Mouse (Mus musculus) Muller cell, postnatal 12 days (primary cell): Measurements from ENCODE around the gene Emid1.

Experiments
- DNase-seq: peaks from one replicate; pipeline ENCODE4 v3.0.0-alpha.2; 2015; ENCODE audit errors: inconsistent ontology term

The Emid1 gene

GRCm38 (mm10) chr11:5151680-5152337 lies at the start of gene Emid1:
Gene Emid1 (minus strand): TSS chr11:5152257.
- peak; percentile 46 for DNase-seq

- DNase-seq, result peak; percentile 47
Measured at GRCm38 (mm10) chr11:5199879-5200278, 47.8 kb upstream of the Emid1 start.

- DNase-seq, result peak; percentile 41
Measured at GRCm38 (mm10) chr11:5197068-5197467, 45.0 kb upstream of the Emid1 start.

GRCm38 (mm10) chr11:5196583-5196982 lies 44.5 kb upstream of the Emid1 start:
- DNase-seq, result no peak

GRCm38 (mm10) chr11:5193576-5193881 lies 41.5 kb upstream of the Emid1 start:
- no peak for DNase-seq

- DNase-seq, result no peak
Measured at GRCm38 (mm10) chr11:5192840-5193575, 41.0 kb upstream of the Emid1 start.

- DNase-seq, result no peak
Measured at GRCm38 (mm10) chr11:5192084-5192516, 40.0 kb upstream of the Emid1 start.

- peak; percentile 27 for DNase-seq
Measured at GRCm38 (mm10) chr11:5189239-5189933, 37.3 kb upstream of the Emid1 start.

- DNase-seq, result no peak
Measured at GRCm38 (mm10) chr11:5188170-5188569, 36.1 kb upstream of the Emid1 start.

- no peak for DNase-seq
Measured at GRCm38 (mm10) chr11:5184832-5185231, 32.8 kb upstream of the Emid1 start.

- DNase-seq, result no peak
Measured at GRCm38 (mm10) chr11:5184250-5184649, 32.2 kb upstream of the Emid1 start.

GRCm38 (mm10) chr11:5182870-5183269 lies 30.8 kb upstream of the Emid1 start:
- no peak for DNase-seq

- peak; percentile 42 for DNase-seq
Measured at GRCm38 (mm10) chr11:5181850-5182404, 29.9 kb upstream of the Emid1 start.

- no peak for DNase-seq
Measured at GRCm38 (mm10) chr11:5179391-5179790, 27.3 kb upstream of the Emid1 start.

- no peak for DNase-seq
Measured at GRCm38 (mm10) chr11:5177171-5177570, 25.1 kb upstream of the Emid1 start.

- no peak for DNase-seq
Measured at GRCm38 (mm10) chr11:5176685-5177084, 24.6 kb upstream of the Emid1 start.

- no peak for DNase-seq
Measured at GRCm38 (mm10) chr11:5175866-5176265, 23.8 kb upstream of the Emid1 start.

GRCm38 (mm10) chr11:5175141-5175540 lies 23.1 kb upstream of the Emid1 start:
- no peak for DNase-seq

- DNase-seq, result no peak
Measured at GRCm38 (mm10) chr11:5172861-5173260, 20.8 kb upstream of the Emid1 start.

- DNase-seq, result peak; percentile 85
Measured at GRCm38 (mm10) chr11:5167311-5167710, 15.3 kb upstream of the Emid1 start.

- DNase-seq, result peak; percentile 68
Measured at GRCm38 (mm10) chr11:5165471-5165916, 13.4 kb upstream of the Emid1 start.

GRCm38 (mm10) chr11:5164310-5164709 lies 12.3 kb upstream of the Emid1 start:
- no peak for DNase-seq
